Mouse (Mus musculus) embryonic facial prominence, embryonic 14.5 days (tissue): ENCODE measurements at regions not wholly inside any gene's neighbourhood (a gene's known extent, or its start where the extent isn't known, plus 50 kb on each side); places are given as distances from the start of the nearest gene placed in this dataset.

Source experiments
- ATAC-seq: fragments of 200-750 bp; cut with Nextera tagmentation; 2 replicates; pipeline ENCODE4 v1.8.0; 2017; ENCODE audit warnings: low read depth, moderate number of reproducible peaks, moderate TSS enrichment
- DNase-seq: peaks from one replicate; pipeline ENCODE4 v3.0.0-alpha.2; 2015; ENCODE audit warnings: low spot score
- H3K27ac ChIP-seq: fragments of 300-500 bp; sonication (generic); replicated peaks from 2 replicates; pipeline ENCODE4 v1.5.1; 2014; ENCODE audit warnings: low read depth, mild to moderate bottlenecking, low read length, moderate library complexity
- H3K27me3 ChIP-seq: fragments of 300-500 bp; sonication (generic); replicated peaks from 2 replicates; pipeline ENCODE4 v1.6.1; 2014; ENCODE audit warnings: low read length; ENCODE audit not compliant: control insufficient read depth, insufficient read depth
- H3K36me3 ChIP-seq: fragments of 300-500 bp; sonication (generic); 2 replicates; pipeline ENCODE4 v1.6.1; 2014; ENCODE audit warnings: low read length, mixed read lengths; ENCODE audit not compliant: control insufficient read depth, insufficient read depth
- H3K4me1 ChIP-seq: fragments of 300-500 bp; sonication (generic); 2 replicates; pipeline ENCODE4 v1.6.1; 2014; ENCODE audit warnings: antibody characterized with exemption, low read length; ENCODE audit not compliant: control insufficient read depth, insufficient read depth
- H3K4me2 ChIP-seq: fragments of 300-500 bp; sonication (generic); 2 replicates; pipeline ENCODE4 v1.6.1; 2014; ENCODE audit warnings: low read depth, mild to moderate bottlenecking, low read length, moderate library complexity, mixed read lengths
- H3K4me3 ChIP-seq: fragments of 300-500 bp; sonication (generic); 2 replicates; pipeline ENCODE4 v1.5.1; 2014; ENCODE audit warnings: low read depth, mild to moderate bottlenecking, low read length
- H3K9ac ChIP-seq: fragments of 300-500 bp; sonication (generic); 2 replicates; pipeline ENCODE4 v1.6.1; 2014; ENCODE audit warnings: low read depth, mild to moderate bottlenecking, low read length, moderate library complexity, mixed read lengths
- H3K9me3 ChIP-seq: fragments of 300-500 bp; sonication (generic); 2 replicates; pipeline ENCODE4 v1.6.1; 2016; ENCODE audit warnings: low read length; ENCODE audit not compliant: control insufficient read depth
- WGBS: fragments of 180-500 bp; shearing (Covaris S2); extraction: QIAGEN DNeasy Blood & Tissue Kit; methylation state at CpG from one replicate; pipeline ENCODE4 v1.1.7; 2014; 5-methylcytosine and 5-hydroxymethylcytosine counted together

DNA sequence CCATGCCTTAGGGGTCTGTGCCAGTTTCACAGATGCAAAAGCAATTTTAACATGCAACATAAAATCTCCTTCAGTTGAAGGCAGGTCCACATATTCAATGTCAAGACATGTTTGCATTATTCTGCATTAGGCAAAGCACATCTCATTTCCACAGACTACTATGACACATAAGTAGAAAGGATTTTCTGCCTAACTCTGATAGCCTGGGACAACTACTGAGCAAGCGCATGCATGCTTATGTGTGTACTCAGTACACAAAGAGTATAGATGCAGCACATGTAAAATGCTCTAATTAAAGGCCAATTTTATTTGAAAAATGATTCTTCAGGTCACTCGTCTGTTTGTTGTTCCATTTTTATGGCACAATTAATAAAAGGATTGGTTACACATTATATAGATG, 707.2 kb upstream of the Fam84a start:
- Histone ChIP-seq H3K9ac (no peak overlapping the region), H3K27me3 (no peaks in the 10 kb centered on the region), H3K4me1 (no peaks in the 10 kb centered on the region), H3K9me3 (no peaks in the 10 kb centered on the region), H3K4me2 (no peak overlapping the region), H3K36me3 (no peaks in the 10 kb centered on the region), H3K27ac (no peak overlapping the region), H3K4me3 (no peak overlapping the region)
- ATAC-seq: no peak
- no peak for DNase-seq
- 83% methylated on average over 2 of the region's 2 CpGs for WGBS

DNA sequence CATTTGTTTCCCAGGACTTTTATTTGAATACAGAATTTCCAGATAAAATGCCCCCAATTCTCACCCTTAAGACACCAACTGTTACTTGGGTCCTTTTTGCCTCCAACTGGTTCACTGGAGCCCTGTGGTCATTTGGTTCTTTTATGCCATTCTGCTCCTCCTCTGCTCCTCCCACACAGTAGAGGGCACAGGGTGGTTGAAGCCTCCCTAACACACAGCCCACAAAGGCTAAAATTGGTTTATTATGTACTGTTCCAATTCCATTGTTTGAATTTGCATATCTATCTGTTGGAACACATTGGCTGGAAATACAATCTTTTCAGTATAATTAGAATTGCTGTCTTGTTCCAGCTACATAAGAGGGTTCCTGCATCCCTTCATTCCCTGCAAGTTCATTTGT, 683.7 kb upstream of the Fam84a start:
- Histone ChIP-seq H3K9ac (no peak overlapping the region), H3K36me3 (no peaks in the 10 kb centered on the region), H3K27ac (no peak overlapping the region), H3K9me3 (no peaks in the 10 kb centered on the region), H3K4me3 (no peak overlapping the region), H3K4me2 (no peak overlapping the region), H3K4me1 (no peaks in the 10 kb centered on the region), H3K27me3 (no peaks in the 10 kb centered on the region)
- no peak for DNase-seq
- no peak for ATAC-seq
